Comparison of ENCODE assay signal across 27 mouse cellular contexts in genomic region chr11:79293025-79293424, GRCm38 (mm10). TPM values are rescaled to one million over a fixed set of nuclear protein-coding genes. Genes with fewer than 3 reads are reported as not detected.
DNase-seq lines count a peak whose midpoint lies in the region; ATAC-seq and TF ChIP-seq lines count a peak whose summit lies in the region.
"Had no signal": no experiment of that assay in that cellular context is flagged by ENCODE, and none has a peak within 500 bp of the region (broad histone marks: within the 10 kb centered on the region; RNA-seq: fewer than 3 reads in every experiment).

No protein-coding gene starts in this region.

- ATAC-seq in kidney, embryonic 15.5 days (replicated peaks; ENCODE audit: low FRiP score) = no peak
- no peak for ATAC-seq in hindbrain, embryonic 16.5 days
- ATAC-seq: CD4-positive, CD25-positive, alpha-beta regulatory T cell, adult 4 months; forebrain, embryonic 13.5 days; forebrain, postnatal 0 days; Patski had no signal

- no peaks in the 10 kb centered on the region for H3K79me2 ChIP-seq in CH12.LX (replicated peaks; ENCODE audit: control insufficient read depth, extremely low read depth, insufficient read depth, poor library complexity, severe bottlenecking)

- peak; percentile 64 for TF ChIP-seq EP300 in CH12.LX (IDR thresholded peaks at IDR 0.05; ENCODE audit: low read length)

- no peak overlapping the region for H3K4me2 ChIP-seq in kidney, embryonic 15.5 days
- no peak overlapping the region for H3K4me2 ChIP-seq in CH12.LX (ENCODE audit: insufficient read depth, low read depth, poor library complexity, severe bottlenecking)
- no peak overlapping the region for H3K4me2 ChIP-seq in hindbrain, embryonic 16.5 days (ENCODE audit: low read length)
- H3K4me2 ChIP-seq: forebrain, embryonic 13.5 days; heart, embryonic 11.5 days; heart, embryonic 15.5 days; hindbrain, embryonic 13.5 days had no signal

- no peak for TF ChIP-seq CTCF in CH12.LX (conservative IDR thresholded peaks at IDR 0.05 in 1 of 2, IDR thresholded peaks at IDR 0.05 in 1 of 2; ENCODE audit: low read depth in 2 of 2, low read length in 2 of 2)
- TF ChIP-seq CTCF in small intestine, adult 2 months (IDR thresholded peaks at IDR 0.05; ENCODE audit: extremely low read depth, insufficient read length, insufficient replicate concordance, low read depth, low read length) = no peak

- WGBS in kidney, embryonic 15.5 days = 87% methylated on average over 3 of the region's 3 CpGs
- 60% methylated on average over 3 of the region's 3 CpGs for WGBS in small intestine, adult 2 months
- 91% methylated on average over 3 of the region's 3 CpGs for WGBS in hindbrain, embryonic 16.5 days

- no peak for TF ChIP-seq POLR2A in CH12.LX (IDR thresholded peaks at IDR 0.05; ENCODE audit: low read depth, low read length)
- TF ChIP-seq POLR2A in small intestine, adult 2 months (IDR thresholded peaks at IDR 0.05; ENCODE audit: low read depth, low read length) = no peak

- in situ Hi-C loops in CH12.LX (cut with MboI; ENCODE audit: low pct_ligation_motif_present, low pct_unique_long_range_greater_than_20kb, low sequenced_read_pairs) = loop anchor here (5.0 kb wide), 3 partner anchors 36 to 331 kb away; no protein-coding TSS in a partner anchor

- H3K9me3 ChIP-seq in kidney, embryonic 15.5 days (replicated peaks) = peaks cover 4% of the 10 kb centered on the region; the same call in 1 of the 2 replicates
- H3K9me3 ChIP-seq in CH12.LX (replicated peaks; ENCODE audit: low read length) = peaks cover 2% of the 10 kb centered on the region
- no peaks in the 10 kb centered on the region for H3K9me3 ChIP-seq in hindbrain, embryonic 16.5 days (ENCODE audit: control insufficient read depth, low read length)
- H3K9me3 ChIP-seq: embryonic facial prominence, embryonic 10.5 days; forebrain, embryonic 13.5 days; heart, embryonic 15.5 days; hindbrain, embryonic 13.5 days had no signal

- no peaks in the 10 kb centered on the region for H3K27me3 ChIP-seq in kidney, embryonic 15.5 days
- no peaks in the 10 kb centered on the region for H3K27me3 ChIP-seq in CH12.LX (replicated peaks)
- no peaks in the 10 kb centered on the region for H3K27me3 ChIP-seq in small intestine, adult 2 months (ENCODE audit: control insufficient read depth, insufficient read depth, low read length)
- H3K27me3 ChIP-seq in hindbrain, embryonic 16.5 days (replicated peaks; ENCODE audit: control insufficient read depth, insufficient read depth, low read length) = no peaks in the 10 kb centered on the region
- H3K27me3 ChIP-seq: forebrain, embryonic 13.5 days; heart, embryonic 15.5 days; hindbrain, embryonic 13.5 days; Patski had no signal

- dilution Hi-C loops in CH12.LX (cut with MboI; ENCODE audit: extremely low pct_ligation_motif_present, extremely low pct_unique_long_range_greater_than_20kb, low sequenced_read_pairs) = no loop called here

- peaks cover 63% of the 10 kb centered on the region for H3K4me1 ChIP-seq in kidney, embryonic 15.5 days
- H3K4me1 ChIP-seq in CH12.LX (ENCODE audit: control insufficient read depth in 1 of 2, insufficient read depth in 2 of 2) = peaks cover 12 to 38% of the 10 kb centered on the region in 2 experiments; a peak in 3 of 4 replicates
- peaks cover 35% of the 10 kb centered on the region for H3K4me1 ChIP-seq in small intestine, adult 2 months (ENCODE audit: control insufficient read depth, insufficient read depth, insufficient read length, low read length)
- H3K4me1 ChIP-seq in hindbrain, embryonic 16.5 days (ENCODE audit: control insufficient read depth, insufficient read depth, low read depth, low read length) = no peaks in the 10 kb centered on the region
- H3K4me1 ChIP-seq: forebrain, embryonic 13.5 days; hindbrain, embryonic 13.5 days had no signal

- TF ChIP-seq RAD21 in CH12.LX (IDR thresholded peaks at IDR 0.05; ENCODE audit: low read depth, low read length) = no peak

- no peak overlapping the region for H3K4me3 ChIP-seq in kidney, embryonic 15.5 days (replicated peaks)
- H3K4me3 ChIP-seq in CH12.LX (replicated peaks in 1 of 3; ENCODE audit: low read depth in 2 of 3, low read length in 2 of 3, poor library complexity in 1 of 3) = no peak overlapping the region
- no peak overlapping the region for H3K4me3 ChIP-seq in small intestine, adult 2 months (ENCODE audit: low read depth, low read length)
- no peak overlapping the region for H3K4me3 ChIP-seq in hindbrain, embryonic 16.5 days (ENCODE audit: low read length)
- H3K4me3 ChIP-seq: embryonic facial prominence, embryonic 10.5 days; forebrain, embryonic 13.5 days; heart, adult 2 months; heart, embryonic 15.5 days; hindbrain, embryonic 13.5 days had no signal

- H3K36me3 ChIP-seq in kidney, embryonic 15.5 days = no peaks in the 10 kb centered on the region
- no peaks in the 10 kb centered on the region for H3K36me3 ChIP-seq in CH12.LX (replicated peaks in 1 of 2; ENCODE audit: control insufficient read depth in 1 of 2, insufficient read depth in 1 of 2, low read length in 1 of 2)
- no peaks in the 10 kb centered on the region for H3K36me3 ChIP-seq in small intestine, adult 2 months (ENCODE audit: control insufficient read depth, insufficient read depth, low read length)
- H3K36me3 ChIP-seq in hindbrain, embryonic 16.5 days (ENCODE audit: control insufficient read depth, insufficient read depth, low read length) = no peaks in the 10 kb centered on the region
- H3K36me3 ChIP-seq: embryonic facial prominence, embryonic 10.5 days; heart, embryonic 15.5 days; hindbrain, embryonic 13.5 days had no signal

- H3K27ac ChIP-seq in kidney, embryonic 15.5 days = peak overlapping the region; percentile 84
- H3K27ac ChIP-seq in CH12.LX (ENCODE audit: insufficient read depth, low read depth) = no peak overlapping the region
- peak overlapping the region; percentile 58 for H3K27ac ChIP-seq in small intestine, adult 2 months (ENCODE audit: insufficient read depth, low read depth, low read length)
- no peak overlapping the region for H3K27ac ChIP-seq in hindbrain, embryonic 16.5 days (ENCODE audit: low read depth, low read length)
- H3K27ac ChIP-seq: embryonic facial prominence, embryonic 10.5 days; forebrain, embryonic 13.5 days; heart, adult 2 months; heart, embryonic 15.5 days had no signal

- no peak overlapping the region for H3K9ac ChIP-seq in kidney, embryonic 15.5 days
- H3K9ac ChIP-seq in CH12.LX (ENCODE audit: insufficient read depth, low read depth) = no peak overlapping the region
- H3K9ac ChIP-seq in hindbrain, embryonic 16.5 days (ENCODE audit: low read depth, low read length) = no peak overlapping the region
- H3K9ac ChIP-seq: forebrain, embryonic 13.5 days; forebrain, postnatal 0 days; heart, embryonic 15.5 days; hindbrain, embryonic 13.5 days had no signal

- no peak for DNase-seq in kidney, adult 18-20 months
- DNase-seq in A20 (ENCODE audit: low read depth, low spot score) (peak; percentile 61), CH12.LX (ENCODE audit: extremely low read depth) (no peak)
- DNase-seq: adrenal gland, adult 2 months; adrenal gland, postnatal 25 days; B cell, adult 2 months; cerebellum, adult 2 months; cerebellum, postnatal 10 days; forebrain, postnatal 0 days; gastrocnemius, postnatal 14 days; heart, adult 2 months; heart, postnatal 14 days had no signal

TF ChIP-seq in CH12.LX, 34 proteins besides CTCF, POLR2A, EP300 and RAD21:
- TF ChIP-seq E2F4 (IDR thresholded peaks at IDR 0.05; ENCODE audit: insufficient replicate concordance, low read depth, low read length) (no peak), POLR2AphosphoS2 (IDR thresholded peaks at IDR 0.05; ENCODE audit: low read depth, low read length) (no peak), RCOR1 (conservative IDR thresholded peaks at IDR 0.05; ENCODE audit: low read depth, low read length) (no peak), JUN (IDR thresholded peaks at IDR 0.05; ENCODE audit: insufficient read depth, low read depth, low read length) (peak; percentile 24; the same call in 1 of the 2 replicates), ZMIZ1 (IDR thresholded peaks at IDR 0.05; ENCODE audit: low read depth, low read length) (no peak), JUND (conservative IDR thresholded peaks at IDR 0.05; ENCODE audit: low read depth, low read length) (peak; percentile 67), NELFE (IDR thresholded peaks at IDR 0.05; ENCODE audit: low read depth, low read length) (no peak), CHD2 (IDR thresholded peaks at IDR 0.05; ENCODE audit: low read length) (no peak), TCF12 (IDR thresholded peaks at IDR 0.05; ENCODE audit: low read depth, low read length) (no peak), NRF1 (IDR thresholded peaks at IDR 0.05; ENCODE audit: low read depth, low read length) (no peak), MXI1 (IDR thresholded peaks at IDR 0.05; ENCODE audit: low read depth, low read length) (no peak), ZC3H11A (IDR thresholded peaks at IDR 0.05; ENCODE audit: low read depth, low read length) (no peak), KAT2A (IDR thresholded peaks at IDR 0.05; ENCODE audit: insufficient replicate concordance, low read length) (no peak), GABPA (IDR thresholded peaks at IDR 0.05; ENCODE audit: insufficient replicate concordance, low read depth, low read length) (no peak), IRF4 (IDR thresholded peaks at IDR 0.05; ENCODE audit: low read depth, low read length) (peak; percentile 57), TBP (conservative IDR thresholded peaks at IDR 0.05; ENCODE audit: low read depth, low read length) (no peak)

RNA-seq across cellular contexts. Expression of gene Gm9964, which starts 3.7 kb away (rescaled TPM):
- not detected in 2 replicates for polyA plus RNA-seq in kidney, embryonic 15.5 days (2015; fragmentation: Nextera tagmentation; extraction: Ambion mirVana)
- total RNA-seq in CH12.LX (2012; rRNA removed) (not detected in 2 replicates), CH12.LX (2014; rRNA removed) (not detected in 2 replicates)
- polyA plus RNA-seq in CH12.LX (2012; ENCODE audit: insufficient read length, low read depth) = not detected in 2 replicates
- not detected in 2 replicates for polyA plus RNA-seq in small intestine, adult 2 months (2012; rRNA removed)
- not detected in 2 replicates for polyA plus RNA-seq in hindbrain, embryonic 16.5 days (2015; fragmentation: Nextera tagmentation; extraction: Ambion mirVana)
- total RNA-seq: adrenal gland, adult 2 months; adrenal gland, postnatal 25 days; forebrain, postnatal 0 days; gastrocnemius, adult 18-20 months; gastrocnemius, postnatal 14 days; heart, postnatal 14 days; hematopoietic stem cell, adult 5-6 weeks; MEL had no signal
- polyA plus RNA-seq: adrenal gland, adult 2 months; CD4-positive, CD25-positive, alpha-beta regulatory T cell, adult 4 months; cerebellum, adult 2 months; embryonic facial prominence, embryonic 10.5 days; embryonic facial prominence, embryonic 14.5 days; forebrain, embryonic 13.5 days; forebrain, postnatal 0 days; gonadal fat pad, adult 2 months; heart, adult 2 months; heart, embryonic 11.5 days; heart, embryonic 15.5 days; Patski had no signal

RNA-seq across cellular contexts. Expression of gene Wsb1, which starts 38.6 kb away (rescaled TPM):
- 316 and 358 TPM in 2 replicates for polyA plus RNA-seq in kidney, embryonic 15.5 days (2015; fragmentation: Nextera tagmentation; extraction: Ambion mirVana)
- 54.7 and 84.1 TPM in 2 replicates for total RNA-seq in CH12.LX (2012; rRNA removed)
- total RNA-seq in CH12.LX (2014; rRNA removed) = 104 and 122 TPM in 2 replicates
- polyA plus RNA-seq in CH12.LX (2012; ENCODE audit: insufficient read length, low read depth) = 118 and 129 TPM in 2 replicates
- 24.3 and 47.5 TPM in 2 replicates for polyA plus RNA-seq in small intestine, adult 2 months (2012; rRNA removed)
- 380 and 432 TPM in 2 replicates for polyA plus RNA-seq in hindbrain, embryonic 16.5 days (2015; fragmentation: Nextera tagmentation; extraction: Ambion mirVana)

RNA-seq across cellular contexts. Expression of gene Nf1, which starts 46.5 kb away (rescaled TPM):
- polyA plus RNA-seq in kidney, embryonic 15.5 days (2015; fragmentation: Nextera tagmentation; extraction: Ambion mirVana) = 8.9 and 9.0 TPM in 2 replicates
- total RNA-seq in CH12.LX (2012; rRNA removed) (11.2 and 12.4 TPM in 2 replicates), CH12.LX (2014; rRNA removed) (7.3 and 8.2 TPM in 2 replicates)
- polyA plus RNA-seq in CH12.LX (2012; ENCODE audit: insufficient read length, low read depth) = 15.2 and 19.5 TPM in 2 replicates
- polyA plus RNA-seq in small intestine, adult 2 months (2012; rRNA removed) = 3.5 and 7.0 TPM in 2 replicates
- 5.1 TPM in 2 replicates for polyA plus RNA-seq in hindbrain, embryonic 16.5 days (2015; fragmentation: Nextera tagmentation; extraction: Ambion mirVana)

Comparison
In these comparisons a context has a peak if more than half of its experiments do, and no peak if none do; other contexts are left out.
1. H3K27ac ChIP-seq: peak in kidney, embryonic 15.5 days (single experiment) and small intestine, adult 2 months (single experiment); none in CH12.LX (single experiment) and hindbrain, embryonic 16.5 days (single experiment).